Mouse (Mus musculus) layer of hippocampus, adult 9-10 months (tissue): ENCODE results near the gene Fstl3.
"Not testable (repeated sequence)": the region's sequence is repeated elsewhere in the genome, so short reads cannot be mapped to it uniquely, and the experiment has no call there.

Experiments
- DNase-seq: peaks from one replicate; pipeline ENCODE4 v3.0.0; 2022; ENCODE audit warnings: low spot score

Fstl3 gene

GRCm38 (mm10) chr10:79777103-79777531 lies at the start of gene Fstl3:
Gene Fstl3 (plus strand): TSS chr10:79777272.
- DNase-seq, result no peak

DNA sequence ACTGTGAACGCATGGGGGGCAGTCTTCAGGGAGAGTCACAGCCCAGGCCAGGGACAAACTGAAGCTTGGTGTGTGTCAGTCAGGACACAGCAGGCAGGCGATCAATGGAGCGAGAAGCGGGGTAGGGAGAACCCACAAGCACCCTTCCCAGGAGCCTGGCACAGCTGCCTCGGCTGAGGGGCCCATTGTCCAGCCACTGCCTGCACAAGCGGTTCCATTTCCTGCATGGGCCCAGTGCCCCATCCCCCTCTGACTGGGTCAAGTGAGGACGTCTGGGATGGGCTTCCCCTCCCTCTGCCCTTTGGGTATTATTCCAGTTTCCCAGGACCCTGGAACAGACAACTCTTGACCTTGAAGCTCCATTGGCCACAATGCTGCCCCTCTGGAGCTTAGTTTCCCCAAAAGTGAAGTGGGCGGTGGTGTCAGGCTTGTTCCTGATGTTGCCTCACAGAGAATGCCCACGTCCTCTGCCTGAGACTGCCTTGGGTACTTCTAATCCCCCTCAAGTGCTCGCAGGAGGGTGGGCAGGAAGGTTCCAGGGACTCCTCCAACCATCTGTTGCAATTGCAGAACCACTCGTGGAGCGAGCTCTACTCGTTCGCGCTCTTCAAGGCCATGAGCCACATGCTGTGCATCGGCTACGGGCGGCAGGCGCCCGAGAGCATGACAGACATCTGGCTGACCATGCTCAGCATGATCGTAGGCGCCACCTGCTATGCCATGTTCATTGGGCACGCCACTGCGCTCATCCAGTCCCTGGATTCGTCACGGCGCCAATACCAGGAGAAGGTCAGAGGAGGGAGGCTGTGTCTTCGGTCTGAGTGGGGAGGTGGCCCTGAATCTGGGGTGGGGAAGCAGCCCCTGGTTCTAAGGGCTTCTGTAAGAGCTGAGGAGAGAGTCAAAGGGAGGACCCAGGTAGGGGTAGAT lies 48.5 kb upstream of the Fstl3 start:
- DNase-seq, result no peak

DNA sequence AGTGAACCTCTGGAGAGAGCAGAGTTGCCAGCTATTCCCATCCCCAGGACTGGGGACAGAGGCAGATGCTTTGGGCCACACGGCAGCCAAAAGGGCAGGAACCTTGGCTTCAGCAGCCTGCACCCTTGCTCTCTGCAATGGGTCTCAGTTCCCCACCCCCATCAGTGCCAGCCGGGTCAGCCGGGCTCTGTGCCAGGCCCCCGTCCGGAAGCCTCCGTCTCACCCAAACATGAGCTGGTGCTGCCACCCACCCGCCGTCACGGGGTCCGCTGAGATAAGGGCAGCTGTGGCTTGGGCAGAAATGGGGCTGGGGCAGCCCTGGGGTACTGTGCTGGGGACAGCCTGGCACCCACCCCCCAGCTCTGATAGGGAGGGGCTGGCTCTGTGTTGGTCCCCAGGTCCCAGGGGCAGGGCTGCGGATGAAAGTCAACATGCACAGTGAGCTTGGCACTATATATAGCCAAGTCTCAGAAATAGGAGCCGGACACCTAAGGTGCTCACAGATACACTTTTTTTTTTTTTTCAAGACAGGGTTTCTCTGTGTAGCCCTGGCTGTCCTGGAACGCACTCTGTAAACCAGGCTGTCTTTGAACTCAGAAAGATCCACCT lies 47.6 kb upstream of the Fstl3 start:
- DNase-seq, result no peak

DNA sequence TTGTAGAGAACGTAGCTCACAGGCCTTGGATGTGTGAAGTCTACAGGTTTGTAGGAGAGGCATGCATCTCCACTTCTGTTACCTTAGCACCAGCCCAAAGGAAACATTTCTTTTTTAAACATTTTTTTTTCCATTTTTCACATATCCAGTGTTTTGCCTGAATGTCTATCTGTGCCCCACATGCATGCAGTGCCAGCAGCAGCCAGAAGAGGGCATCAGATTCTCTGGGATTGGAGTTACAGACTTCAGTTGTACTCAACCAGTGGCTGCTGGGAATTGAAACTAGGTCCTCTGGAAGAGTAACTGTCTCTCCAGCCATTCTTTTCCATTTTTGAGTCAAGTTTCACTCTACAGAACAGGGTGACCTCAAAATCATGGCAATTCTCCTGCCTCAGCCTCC lies 44.6 kb upstream of the Fstl3 start:
- no peak for DNase-seq

- no peak for DNase-seq
Observed at GRCm38 (mm10) chr10:79733847-79734246, 43.2 kb upstream of the Fstl3 start.

GRCm38 (mm10) chr10:79735361-79735760 lies 41.7 kb upstream of the Fstl3 start:
- DNase-seq, result no peak

GRCm38 (mm10) chr10:79736706-79737105 lies 40.4 kb upstream of the Fstl3 start:
- DNase-seq, result no peak

DNA sequence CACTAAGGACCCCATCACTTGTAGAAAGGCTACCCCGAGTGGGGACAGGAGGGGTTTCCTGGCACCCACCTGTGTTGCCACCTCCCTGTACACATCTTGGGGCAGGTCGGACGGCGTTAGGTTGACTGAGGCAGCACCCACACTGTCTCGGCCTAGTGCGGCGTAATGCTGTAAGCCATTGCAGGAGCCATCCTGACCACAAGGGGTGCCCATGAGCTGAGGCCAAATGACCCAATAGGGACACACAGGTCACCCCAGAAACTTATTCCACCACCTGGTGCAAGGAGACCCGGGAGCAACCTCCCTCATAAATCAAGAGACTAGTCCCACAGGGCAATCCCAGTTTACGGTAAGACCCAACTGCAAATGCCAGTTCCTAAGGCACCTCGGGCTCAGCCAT lies 38.8 kb upstream of the Fstl3 start:
- DNase-seq, result no peak

DNA sequence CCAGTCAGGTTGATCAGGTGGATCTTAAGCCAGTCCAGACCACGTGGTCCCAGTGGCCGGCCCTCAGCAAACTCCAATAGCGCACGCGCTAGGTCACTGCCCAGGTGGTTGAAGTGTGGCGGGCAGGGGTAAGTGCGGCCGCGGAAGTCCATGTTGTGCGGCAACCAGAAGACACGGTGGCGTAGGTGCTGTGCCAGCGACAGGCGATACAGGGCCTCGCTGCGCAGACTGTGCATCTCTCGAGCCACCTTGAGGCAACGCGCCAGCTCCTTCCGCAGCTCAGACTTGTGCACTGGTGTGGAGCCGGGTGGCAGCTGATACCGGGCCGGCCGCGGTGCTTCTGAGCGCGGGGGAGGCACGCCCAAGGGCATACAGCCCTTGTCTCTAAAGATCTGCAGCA lies 37.8 kb upstream of the Fstl3 start:
- DNase-seq, result no peak

DNA sequence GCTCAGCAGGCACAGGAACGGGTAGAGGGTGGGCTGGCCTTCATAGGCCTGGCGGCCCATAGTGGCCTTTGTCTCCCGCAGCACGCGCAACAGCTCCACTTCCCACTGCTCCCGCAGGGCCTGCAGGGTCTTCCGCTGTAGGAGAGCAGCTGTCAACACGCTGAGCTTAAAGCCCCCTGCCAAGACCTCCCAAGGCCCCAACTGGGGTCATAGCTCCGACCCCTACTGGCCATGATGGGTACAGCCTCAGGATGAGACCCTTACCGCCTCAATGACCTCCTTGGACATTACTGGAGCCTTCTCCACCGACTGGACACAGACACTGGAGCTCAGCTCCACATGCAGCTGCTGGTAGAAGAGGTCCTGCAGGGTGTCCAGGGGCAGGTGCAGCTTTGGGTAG lies 36.2 kb upstream of the Fstl3 start:
- no peak for DNase-seq

GRCm38 (mm10) chr10:79743161-79743560 lies 33.9 kb upstream of the Fstl3 start:
- no peak for DNase-seq

GRCm38 (mm10) chr10:79743650-79744365 lies 33.3 kb upstream of the Fstl3 start:
- DNase-seq, result no peak

- no peak for DNase-seq
Observed at GRCm38 (mm10) chr10:79745411-79745810, 31.7 kb upstream of the Fstl3 start.

GRCm38 (mm10) chr10:79745898-79746773 lies 30.9 kb upstream of the Fstl3 start, which contains the start of gene Polrmt:
Gene Polrmt (minus strand): TSS chr10:79746581.
- peak; percentile 89 for DNase-seq

DNA sequence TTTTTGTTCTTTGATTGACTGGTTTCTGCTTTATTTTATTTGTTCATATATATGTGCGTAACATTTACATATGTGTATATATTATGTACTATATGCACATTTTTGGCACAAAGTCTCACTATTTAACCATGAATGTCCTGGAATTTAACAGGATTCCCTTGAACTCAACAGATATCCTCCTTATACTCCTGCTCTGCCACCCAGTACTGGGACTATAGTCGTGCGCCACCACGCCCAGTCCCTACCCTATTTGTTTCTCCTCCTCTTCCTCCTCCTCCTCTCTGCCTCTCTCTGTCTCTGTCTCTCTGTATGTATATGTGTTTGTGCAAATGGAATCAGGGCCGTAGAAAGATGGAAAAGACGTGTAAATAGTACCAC lies 30.3 kb upstream of the Fstl3 start:
- DNase-seq, result no peak

DNA sequence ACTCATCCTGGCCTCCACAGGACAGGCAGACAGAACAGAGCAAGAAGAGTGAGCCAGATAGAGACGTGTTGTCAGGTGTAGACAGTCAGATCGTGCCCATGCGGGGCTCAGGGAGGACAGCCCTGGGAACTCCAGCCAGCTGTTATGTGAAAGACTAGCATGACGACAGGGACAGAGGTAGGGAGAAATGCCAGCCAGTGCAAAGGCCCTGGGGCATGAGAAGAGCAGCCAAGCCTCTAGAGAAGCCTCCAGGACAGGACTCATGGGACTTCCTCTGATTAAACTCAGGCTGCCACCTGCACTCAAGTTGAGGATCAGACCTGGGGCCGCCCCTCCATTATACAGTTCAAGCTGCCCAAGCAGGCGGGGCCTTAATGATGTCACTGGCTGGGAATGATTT lies 28.6 kb upstream of the Fstl3 start:
- no peak for DNase-seq

GRCm38 (mm10) chr10:79754856-79755516 lies 22.1 kb upstream of the Fstl3 start, which contains the start of gene Fgf22:
Gene Fgf22 (plus strand): TSS chr10:79755076.
- peak; percentile 36 for DNase-seq

DNA sequence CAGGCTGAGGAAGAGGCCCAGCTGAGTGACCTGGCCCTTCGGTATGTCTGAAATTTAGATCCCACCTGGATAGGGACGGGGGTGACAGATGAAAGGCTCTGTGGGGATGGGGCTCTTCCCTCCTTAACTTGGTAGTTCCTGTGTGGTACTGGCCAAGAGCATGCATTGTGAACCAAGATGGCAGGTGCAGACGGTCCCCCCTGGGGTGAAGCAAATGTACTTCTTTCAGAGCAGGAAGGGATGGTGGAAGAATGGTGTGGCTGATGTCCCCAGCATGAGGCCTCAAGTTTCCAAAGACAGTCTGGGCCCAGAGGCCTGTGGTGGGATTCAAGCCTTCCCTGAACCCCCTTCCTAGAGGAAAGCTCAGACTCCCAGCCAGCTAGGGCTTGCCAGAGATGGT lies 21.2 kb upstream of the Fstl3 start:
- DNase-seq, result no peak

GRCm38 (mm10) chr10:79756660-79757059 lies 20.4 kb upstream of the Fstl3 start:
- DNase-seq, result no peak

DNA sequence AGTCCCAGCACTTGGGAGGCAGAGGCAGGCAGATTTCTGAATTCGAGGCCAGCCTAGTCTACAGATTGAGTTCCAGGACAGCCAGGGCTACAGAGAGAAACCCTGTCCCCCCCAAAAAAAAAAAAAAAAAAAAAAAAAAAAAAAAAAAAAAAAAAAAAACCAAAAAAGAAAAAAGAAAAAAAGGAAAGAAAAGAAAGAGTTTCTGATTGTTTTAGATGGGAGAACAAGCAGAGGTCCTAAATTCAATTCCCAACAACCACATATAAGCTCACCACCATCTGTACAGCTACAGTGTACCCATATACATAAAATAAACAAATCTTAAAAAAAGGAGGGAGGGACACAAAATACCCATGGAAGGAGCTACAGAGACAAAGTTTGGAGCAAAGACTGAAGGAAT lies 17.4 kb upstream of the Fstl3 start:
- DNase-seq, result not testable (repeated sequence)

DNA sequence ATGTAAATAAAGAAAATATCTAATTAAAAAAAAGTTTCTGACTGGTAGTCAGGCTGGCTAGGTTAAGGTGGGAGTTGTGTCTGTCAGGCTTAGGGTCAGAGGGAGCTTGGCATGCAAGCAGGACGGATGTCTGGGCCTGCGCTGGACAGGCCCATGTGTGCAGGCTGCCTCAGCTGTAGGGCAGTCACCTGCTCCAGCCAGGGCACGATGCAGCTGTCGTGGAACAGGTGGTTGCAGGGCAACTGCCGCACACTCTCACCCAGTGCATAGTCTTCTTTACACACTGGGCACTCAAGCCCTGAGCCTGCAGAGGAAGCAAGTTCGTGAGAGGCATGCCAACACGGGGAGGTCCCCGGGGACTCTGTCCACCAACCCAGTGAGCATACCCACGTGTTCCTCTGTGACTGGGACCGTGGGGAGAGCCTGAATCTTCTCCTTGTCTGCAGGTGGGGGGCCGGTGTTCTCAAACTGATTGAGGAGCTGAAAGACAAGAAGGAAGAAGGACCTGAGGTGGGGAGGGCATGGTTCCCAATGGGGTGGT lies 16.4 kb upstream of the Fstl3 start:
- no peak for DNase-seq
